Mouse (Mus musculus) thymus, adult 2 months (tissue): Measurements from ENCODE around the gene Ubr4. TPM values are rescaled to one million over a fixed set of nuclear protein-coding genes. Genes with fewer than 3 reads are reported as not detected.

ENCODE experiments used
- DNase-seq: peaks from one replicate; pipeline ENCODE4 v3.0.0; 2021
- H3K27ac ChIP-seq: fragments of 200-500 bp; 2 replicates; pipeline ENCODE4 v1.5.1; 2012; ENCODE audit warnings: low read length, control low read depth; ENCODE audit not compliant: control insufficient read depth, insufficient read depth
- H3K27me3 ChIP-seq: fragments of 200-500 bp; 2 replicates; pipeline ENCODE4 v1.6.1; 2012; ENCODE audit warnings: mild to moderate bottlenecking, low read length, moderate library complexity, mixed read lengths; ENCODE audit not compliant: control insufficient read depth, insufficient read depth
- H3K36me3 ChIP-seq: fragments of 200-500 bp; 2 replicates; pipeline ENCODE4 v1.6.1; 2012; ENCODE audit warnings: mild to moderate bottlenecking, low read length, moderate library complexity; ENCODE audit not compliant: control insufficient read depth, insufficient read depth
- H3K4me1 ChIP-seq: fragments of 200-500 bp; replicated peaks from 2 replicates; pipeline ENCODE4 v1.6.1; 2012; ENCODE audit warnings: low read length; ENCODE audit not compliant: control insufficient read depth, insufficient read depth
- H3K4me3 ChIP-seq: fragments of 200-500 bp; 2 replicates; pipeline ENCODE4 v1.5.1; 2012; ENCODE audit warnings: mild to moderate bottlenecking, low read length, control low read depth, moderate library complexity; ENCODE audit not compliant: control insufficient read depth, insufficient read depth
- CTCF ChIP-seq: fragments of 200-500 bp; IDR thresholded peaks from 2 replicates; pipeline ENCODE4 v1.5.1; 2012; ENCODE audit warnings: mild to moderate bottlenecking, control low read depth, low read length, moderate library complexity, borderline replicate concordance; ENCODE audit not compliant: control insufficient read depth, poor library complexity, insufficient read depth; ENCODE audit errors: extremely low read depth
- POLR2A ChIP-seq: fragments of 200-500 bp; IDR thresholded peaks from 2 replicates; pipeline ENCODE4 v1.6.1; 2012; ENCODE audit warnings: mild to moderate bottlenecking, low read length, control low read depth, moderate library complexity; ENCODE audit not compliant: control insufficient read depth, poor library complexity, insufficient read depth; ENCODE audit errors: extremely low read depth
- WGBS: fragments of 180-500 bp; shearing (Covaris S2); methylation state at CpG from one replicate; pipeline ENCODE4 v1.1.7; 2018; 5-methylcytosine and 5-hydroxymethylcytosine counted together
- polyA plus RNA-seq: library from polyadenylated mRNA; depleted of rRNA; stranded (reverse); fragments of >200 nt; gene quantifications from 2 replicates; pipeline ENCODE4 v1.2.3, GENCODE M21; 2012

The Ubr4 gene
- polyA plus RNA-seq, 1 experiment = 301 TPM

- no peaks in the 10 kb centered on the region for H3K36me3 ChIP-seq
- H3K4me3 ChIP-seq = peak overlapping the region; percentile 48
- no peak overlapping the region for H3K27ac ChIP-seq
- no peaks in the 10 kb centered on the region for H3K27me3 ChIP-seq
- 34% methylated on average over 24 of the region's 24 CpGs for WGBS
- DNase-seq = peak; percentile 80
- TF ChIP-seq POLR2A (no peak), CTCF (peak; percentile 90)
- no peaks in the 10 kb centered on the region; the same call in 1 of the 2 replicates for H3K4me1 ChIP-seq
These were observed 15.5 kb upstream of the Ubr4 start for GRCm38 (mm10) chr4:139336822-139337483.

- Histone ChIP-seq H3K4me3 (no peak overlapping the region), H3K27ac (no peak overlapping the region), H3K4me1 (no peaks in the 10 kb centered on the region; the same call in 1 of the 2 replicates), H3K36me3 (no peaks in the 10 kb centered on the region), H3K27me3 (no peaks in the 10 kb centered on the region)
- TF ChIP-seq CTCF = no peak
- TF ChIP-seq POLR2A = no peak
- no peak for DNase-seq
- WGBS = 70% methylated on average over 33 of the region's 33 CpGs
These were observed 14.3 kb upstream of the Ubr4 start for GRCm38 (mm10) chr4:139338145-139338544.

- Histone ChIP-seq H3K4me3 (no peak overlapping the region), H3K4me1 (no peaks in the 10 kb centered on the region; the same call in 1 of the 2 replicates), H3K27ac (no peak overlapping the region), H3K27me3 (no peaks in the 10 kb centered on the region), H3K36me3 (no peaks in the 10 kb centered on the region)
- DNase-seq = no peak
- 82% methylated on average over 4 of the region's 4 CpGs for WGBS
- TF ChIP-seq CTCF = no peak
- TF ChIP-seq POLR2A = no peak
These were observed 11.6 kb upstream of the Ubr4 start for GRCm38 (mm10) chr4:139340835-139341234.

DNA sequence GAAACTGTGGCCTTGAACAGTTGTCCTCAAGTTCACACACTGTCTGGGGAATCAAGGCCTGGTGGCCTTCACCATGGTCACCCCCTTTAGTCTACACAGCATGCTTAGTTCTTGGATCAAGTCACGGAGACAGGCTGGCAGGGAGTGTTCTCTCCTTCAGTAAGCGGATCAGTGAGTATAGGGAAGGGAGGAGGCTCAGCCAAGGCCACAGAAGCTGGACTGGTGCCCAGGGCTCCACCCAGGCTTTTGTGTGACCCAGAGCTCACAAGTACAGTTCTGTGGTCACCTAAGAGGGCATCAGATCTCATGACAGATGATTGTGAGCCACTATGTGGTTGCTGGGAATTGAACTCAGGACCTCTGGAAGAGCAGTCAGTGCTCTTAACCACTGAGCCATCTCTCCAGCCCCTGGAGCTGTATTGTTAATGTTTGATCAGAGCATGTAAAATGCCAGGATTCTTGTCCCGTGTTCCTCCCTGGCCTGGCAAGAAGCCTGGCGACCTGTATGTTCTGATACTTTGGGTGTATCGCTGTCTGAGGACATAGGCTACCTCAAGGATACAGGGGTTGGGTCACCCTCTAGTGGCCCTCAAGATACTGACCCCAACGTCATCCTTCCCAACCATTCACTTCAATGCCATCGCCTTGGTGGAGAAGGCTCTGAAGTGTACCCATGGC, 10.7 kb upstream of the Ubr4 start:
- H3K4me3 ChIP-seq = no peak overlapping the region
- H3K27me3 ChIP-seq = no peaks in the 10 kb centered on the region
- H3K4me1 ChIP-seq = no peaks in the 10 kb centered on the region; the same call in 1 of the 2 replicates
- no peak overlapping the region for H3K27ac ChIP-seq
- no peak for TF ChIP-seq POLR2A
- TF ChIP-seq CTCF = no peak
- no peak for DNase-seq
- 95% methylated on average over 7 of the region's 7 CpGs for WGBS
- H3K36me3 ChIP-seq = peaks cover 5% of the 10 kb centered on the region; the same call in 1 of the 2 replicates

DNA sequence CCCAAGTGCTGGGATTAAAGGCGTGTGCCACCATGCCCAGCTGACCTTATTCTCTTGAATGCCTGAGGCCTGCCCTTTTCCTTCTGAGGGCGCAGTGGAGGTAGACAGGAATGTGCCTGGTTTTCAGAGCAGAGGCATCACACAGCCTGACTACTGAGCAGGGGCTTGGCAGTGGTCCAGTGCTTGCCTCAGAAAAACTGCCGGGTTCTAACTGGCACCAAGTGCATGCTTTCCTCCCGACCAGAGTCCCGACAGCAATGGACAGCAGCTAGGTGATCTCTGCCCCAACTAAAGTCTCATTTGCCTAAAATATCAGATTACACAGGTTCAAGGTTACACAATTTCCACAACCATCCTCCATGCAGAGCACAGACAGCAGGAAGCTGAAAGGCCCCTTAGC, 8.7 kb upstream of the Ubr4 start:
- no peaks in the 10 kb centered on the region for H3K4me1 ChIP-seq
- no peak overlapping the region for H3K27ac ChIP-seq
- no peak overlapping the region for H3K4me3 ChIP-seq
- no peaks in the 10 kb centered on the region for H3K27me3 ChIP-seq
- 77% methylated on average over 5 of the region's 5 CpGs for WGBS
- no peak for DNase-seq
- no peak for TF ChIP-seq CTCF
- no peak for TF ChIP-seq POLR2A
- peaks cover 19% of the 10 kb centered on the region; the same call in 1 of the 2 replicates for H3K36me3 ChIP-seq

- Histone ChIP-seq H3K36me3 (peaks cover 24% of the 10 kb centered on the region), H3K27ac (no peak overlapping the region), H3K27me3 (no peaks in the 10 kb centered on the region), H3K4me3 (no peak overlapping the region), H3K4me1 (no peaks in the 10 kb centered on the region)
- WGBS = 96% methylated on average over 23 of the region's 23 CpGs
- TF ChIP-seq POLR2A (no peak), CTCF (no peak)
- no peak for DNase-seq
These were observed 6.9 kb upstream of the Ubr4 start for GRCm38 (mm10) chr4:139345416-139346019.
